Mouse (Mus musculus) hindbrain, embryonic 11.5 days (tissue): ENCODE results near the gene Ift74. TPM values are rescaled to one million over a fixed set of nuclear protein-coding genes. Genes with fewer than 3 reads are reported as not detected.
A peak's percentile ranks its signal among the peaks of the same experiment; 100 is the strongest.

Source experiments
- microRNA counts: library from miRNA; unstranded; fragments of <30 nt; microRNA quantifications from one replicate; lab custom pipeline; 2015
- polyA plus RNA-seq: library from polyadenylated mRNA; unstranded; fragments of >200 nt; fragmentation: Nextera tagmentation; extraction: Ambion mirVana; gene quantifications from 2 replicates; pipeline ENCODE4 v1.2.1, GENCODE M21; 2014

Ift74 gene
- polyA plus RNA-seq, 1 experiment from 2014 or later: 59.4 TPM

MicroRNA genes within 50 kb of the gene (microRNA counts, 519-probe panel; counts per million panel counts)
- microRNA mmu-miR-872 (lab: Ali Mortazavi, UCI): 4,844 counts per million, percentile 62 among the panel's probes with 10 or more counts

Other genes with a start within 250 kb of the Ift74 start
- 0.57 TPM in 1 of 2 replicates, not detected in the other for gene Gm10306, start 57.9 kb upstream of the Ift74 start, polyA plus RNA-seq
- gene Caap1, start 57.7 kb upstream of the Ift74 start, polyA plus RNA-seq: 30.4 and 32.4 TPM in 2 replicates
- gene Plaa, start 11.2 kb upstream of the Ift74 start, polyA plus RNA-seq: 96.4 and 97.7 TPM in 2 replicates
- gene Lrrc19, start 35.7 kb downstream of the Ift74 start, polyA plus RNA-seq: 0.68 and 1.3 TPM in 2 replicates
- gene Tek, start 124.8 kb downstream of the Ift74 start, polyA plus RNA-seq: 11.4 and 11.6 TPM in 2 replicates